Mouse (Mus musculus) gastrocnemius, postnatal 14 days (tissue): ENCODE data around the gene Alyref. TPM values are rescaled to one million over a fixed set of nuclear protein-coding genes. Genes with fewer than 3 reads are reported as not detected.
"Not testable (repeated sequence)": the region's sequence is repeated elsewhere in the genome, so short reads cannot be mapped to it uniquely, and the experiment has no call there.

ENCODE experiments used
- DNase-seq: peaks from one replicate; pipeline ENCODE4 v3.0.0; 2021; ENCODE audit warnings: mixed read lengths
- intact Hi-C: fragments of 180-260 bp; cut with DNase I; formaldehyde crosslinking; loops from one replicate; pipeline ENCODE4 v1.15.1; 2025; ENCODE audit warnings: low total_unique reads
- total RNA-seq, 2 experiments: library from RNA; stranded (reverse); gene quantifications; 2 replicates each; pipeline ENCODE4 v1.2.3; 2021

Alyref gene
- total RNA-seq, 2 experiments from 2014 or later: 44.6 to 60.9 TPM

- DNase-seq: no peak
- intact Hi-C loops: loop anchor here (5.0 kb wide), 1 partner anchor 111 kb away; no protein-coding TSS in a partner anchor
Observed at GRCm38 (mm10) chr11:120608241-120609034, 10.3 kb upstream of the Alyref start, which contains the start of gene Npb. Gene Npb, plus strand, starts transcription at chr11:120608477.

- intact Hi-C loops: loop anchor here (5.0 kb wide), 1 partner anchor 109 kb away; no protein-coding TSS in a partner anchor
- no peak for DNase-seq
Observed at GRCm38 (mm10) chr11:120606764-120607163, 8.6 kb upstream of the Alyref start.

GRCm38 (mm10) chr11:120605667-120606066 is 7.5 kb upstream of the Alyref start:
- DNase-seq: no peak
- intact Hi-C loops: loop anchor here (5.0 kb wide), 1 partner anchor 108 kb away; no protein-coding TSS in a partner anchor

GRCm38 (mm10) chr11:120603545-120603944 is 5.4 kb upstream of the Alyref start:
- intact Hi-C loops: no loop called here
- DNase-seq: no peak

- no peak for DNase-seq
- intact Hi-C loops: no loop called here
Observed at GRCm38 (mm10) chr11:120600716-120601115, 2.6 kb upstream of the Alyref start.

GRCm38 (mm10) chr11:120598990-120599549 is 905 bp upstream of the Alyref start:
- intact Hi-C loops: no loop called here
- DNase-seq: no peak

- intact Hi-C loops: no loop called here
- DNase-seq: no peak
Observed at GRCm38 (mm10) chr11:120597240-120598235, 627 bp downstream of the Alyref start.

- intact Hi-C loops: no loop called here
- DNase-seq: no peak
Observed at GRCm38 (mm10) chr11:120588531-120588930, 9.6 kb downstream of the Alyref start.

- intact Hi-C loops: no loop called here
- DNase-seq: no peak
Observed at GRCm38 (mm10) chr11:120583937-120584336, 14.2 kb downstream of the Alyref start.

- intact Hi-C loops, DNase-seq: not testable (repeated sequence)
Observed at GRCm38 (mm10) chr11:120582982-120583293, 15.2 kb downstream of the Alyref start.

- DNase-seq: no peak
- intact Hi-C loops: no loop called here
Observed at GRCm38 (mm10) chr11:120582268-120582981, 15.7 kb downstream of the Alyref start.

- DNase-seq: peak; percentile 91
- intact Hi-C loops: no loop called here
Observed at GRCm38 (mm10) chr11:120581490-120582267, 16.5 kb downstream of the Alyref start, which contains the start of gene Arhgdia. Gene Arhgdia, minus strand, starts transcription at chr11:120581624.

GRCm38 (mm10) chr11:120580871-120581331 is 17.3 kb downstream of the Alyref start:
- intact Hi-C loops: no loop called here
- peak; percentile 47 for DNase-seq

- intact Hi-C loops: no loop called here
- no peak for DNase-seq
Observed at GRCm38 (mm10) chr11:120580190-120580589, 18.0 kb downstream of the Alyref start.

GRCm38 (mm10) chr11:120579316-120580107 is 18.7 kb downstream of the Alyref start:
- intact Hi-C loops: no loop called here
- DNase-seq: peak; percentile 70

- intact Hi-C loops: no loop called here
- no peak for DNase-seq
Observed at GRCm38 (mm10) chr11:120578694-120579243, 19.4 kb downstream of the Alyref start.

GRCm38 (mm10) chr11:120578024-120578693 is 20.0 kb downstream of the Alyref start:
- DNase-seq: peak; percentile 17
- intact Hi-C loops: no loop called here
